Mouse (Mus musculus): ENCODE measurements at regions not wholly inside any gene's neighbourhood (a gene's known extent, or its start where the extent isn't known, plus 50 kb on each side); places are given as distances from the start of the nearest gene placed in this dataset.

GRCm38 (mm10) chr5:78993258-78993657 is 1585.4 kb upstream of the Igfbp7 start:
- DNase-seq (ENCODE audit: low spot score in 2 of 2): peak; percentile 70 to 73

GRCm38 (mm10) chr5:78989714-78990113 is 1581.9 kb upstream of the Igfbp7 start:
- DNase-seq (ENCODE audit: low spot score in 2 of 2): no peak

- no peak for DNase-seq (ENCODE audit: low spot score in 2 of 2)
Measured at GRCm38 (mm10) chr5:78976480-78977041, 1568.7 kb upstream of the Igfbp7 start.

- DNase-seq (ENCODE audit: low spot score in 2 of 2): no peak
Measured at GRCm38 (mm10) chr5:78945702-78946101, 1537.9 kb upstream of the Igfbp7 start.

- DNase-seq (ENCODE audit: low spot score in 2 of 2): no peak
Measured at GRCm38 (mm10) chr5:78921860-78922610, 1514.2 kb upstream of the Igfbp7 start.

GRCm38 (mm10) chr5:78900128-78900527 is 1492.3 kb upstream of the Igfbp7 start:
- DNase-seq (ENCODE audit: low spot score in 2 of 2): no peak

- no peak for DNase-seq (ENCODE audit: low spot score in 2 of 2)
Measured at GRCm38 (mm10) chr5:78878775-78879174, 1470.9 kb upstream of the Igfbp7 start.

- DNase-seq (ENCODE audit: low spot score in 2 of 2): no peak
Measured at GRCm38 (mm10) chr5:78845126-78845525, 1437.3 kb upstream of the Igfbp7 start.

GRCm38 (mm10) chr5:78797391-78797790 is 1389.5 kb upstream of the Igfbp7 start:
- no peak for DNase-seq (ENCODE audit: low spot score in 2 of 2)

Measured in right cerebral cortex, adult 2 months (tissue).